Mouse (Mus musculus) kidney, postnatal 4 days (tissue): ENCODE measurements around the gene Mrps27.
A peak's percentile ranks its signal among the peaks of the same experiment; 100 is the strongest.

Experiments used
- DNase-seq, 2 experiments: peaks; one replicate each; pipeline ENCODE4 v3.0.0; 2021; ENCODE audit warnings: mixed read lengths in 2 of 2

Mrps27 gene

GRCm38 (mm10) chr13:99391417-99391816 is 46.8 kb downstream of the Mrps27 start:
- DNase-seq: peak; percentile 28 to 36

DNA sequence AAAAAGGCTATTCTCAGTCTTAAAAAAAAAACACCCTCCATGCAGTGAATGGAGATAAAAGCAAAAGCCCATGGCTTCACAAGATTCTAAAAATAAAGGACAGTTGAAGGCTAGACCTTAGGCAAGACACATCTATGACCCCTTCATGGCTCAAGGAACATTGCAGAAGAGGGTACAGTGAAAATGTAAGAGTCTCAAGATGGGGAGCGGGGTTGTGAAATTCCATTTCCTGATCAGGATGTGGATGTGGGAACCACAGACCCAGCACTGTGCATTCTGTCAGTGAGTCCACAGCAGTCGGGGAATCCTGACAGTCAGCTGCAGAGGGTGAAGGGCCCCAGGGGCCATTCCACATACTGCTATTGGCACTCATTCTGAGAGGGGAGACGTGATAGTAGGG is 48.5 kb downstream of the Mrps27 start:
- no peak for DNase-seq

GRCm38 (mm10) chr13:99394694-99395093 is 50.1 kb downstream of the Mrps27 start:
- peak in 1 of 2 experiments; percentile 17 for DNase-seq

DNA sequence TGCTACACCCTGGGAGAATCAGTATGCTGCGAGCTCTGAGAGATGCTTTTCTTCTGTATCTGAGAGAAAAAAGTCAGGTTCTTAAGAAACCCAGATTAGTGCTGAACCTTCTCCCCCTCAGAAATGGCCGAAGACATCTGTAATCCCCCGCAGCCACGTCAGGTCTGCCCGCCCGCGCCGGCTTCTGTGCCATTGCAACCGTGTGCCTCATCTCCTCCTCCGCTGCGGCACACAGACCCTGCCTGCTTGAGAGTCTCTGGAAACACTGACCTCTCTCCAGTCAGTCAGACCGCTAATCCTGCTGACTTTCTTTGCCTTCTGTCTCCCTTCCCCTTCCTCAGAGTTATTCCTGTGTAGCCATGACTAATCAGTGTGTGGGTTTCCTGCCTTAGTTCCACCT is 50.9 kb downstream of the Mrps27 start:
- no peak for DNase-seq

GRCm38 (mm10) chr13:99397228-99397627 is 52.6 kb downstream of the Mrps27 start:
- peak in 1 of 2 experiments; percentile 33 for DNase-seq

DNA sequence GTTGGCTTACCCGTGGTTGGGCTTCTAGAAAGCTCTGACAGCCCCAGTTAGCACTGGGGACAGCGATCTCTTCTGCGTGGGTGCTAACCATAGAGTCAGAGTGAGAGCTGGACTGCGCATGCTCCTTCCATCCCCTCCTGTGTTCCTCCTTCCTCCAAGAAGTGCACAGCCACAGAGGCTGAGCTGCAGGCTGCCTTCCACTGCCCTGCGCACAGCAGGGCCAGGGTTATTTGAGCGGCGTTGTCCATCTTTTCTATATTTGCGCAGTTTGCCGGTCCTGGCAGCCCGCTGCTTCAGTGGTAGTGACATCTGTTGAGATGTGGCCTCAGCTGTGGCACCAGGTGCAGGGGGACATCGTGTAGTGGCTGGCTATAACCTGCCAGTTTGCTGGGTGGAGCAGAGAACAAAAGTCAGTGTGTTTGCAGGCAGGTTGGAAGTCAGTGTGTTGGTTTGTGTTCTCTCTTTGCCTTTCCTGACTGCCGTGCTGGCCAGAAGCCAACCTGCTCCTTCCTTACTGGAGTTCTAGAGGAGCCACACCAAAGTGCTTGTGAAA is 53.6 kb downstream of the Mrps27 start:
- DNase-seq: peak; percentile 69 to 73

DNA sequence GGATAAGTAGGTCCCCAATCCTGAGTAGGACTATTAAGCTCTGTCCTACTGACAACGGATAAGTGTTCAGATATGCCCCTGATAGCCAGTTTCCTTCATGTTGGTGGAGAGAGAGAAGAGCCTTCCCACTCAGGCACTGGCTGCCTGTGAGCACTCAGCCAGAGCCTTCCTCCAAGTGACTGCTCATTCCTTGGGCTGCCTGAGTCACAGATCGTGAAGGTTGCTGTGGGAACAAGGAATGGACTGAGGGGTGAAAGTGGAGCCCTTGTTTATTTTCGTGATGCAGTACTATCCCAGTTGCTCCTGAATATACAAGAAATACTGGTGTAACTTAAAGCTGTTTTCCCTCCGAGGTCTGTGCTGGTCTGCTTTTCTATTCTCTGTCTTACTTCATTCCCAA is 54.8 kb downstream of the Mrps27 start:
- no peak for DNase-seq

DNA sequence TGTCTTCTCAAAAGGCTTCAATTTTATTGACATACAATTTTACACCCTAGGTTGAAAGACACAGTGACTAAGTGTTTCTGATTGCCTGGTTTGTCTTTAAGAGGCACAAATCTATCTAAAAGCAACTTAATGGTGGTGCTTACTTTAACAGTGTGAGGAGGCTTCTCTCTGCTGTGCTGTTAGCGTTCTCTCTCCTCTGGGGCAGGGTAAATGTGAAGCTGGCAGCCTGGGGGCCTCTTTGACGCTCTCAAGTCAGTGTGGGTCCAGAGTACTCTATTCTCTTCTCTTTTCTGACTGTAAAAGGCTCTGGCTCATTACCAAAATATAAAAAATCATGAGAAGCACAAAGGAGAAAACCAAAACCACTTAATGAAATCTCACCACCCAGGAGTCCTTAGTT is 64.6 kb downstream of the Mrps27 start:
- no peak for DNase-seq

- no peak for DNase-seq
Measured at GRCm38 (mm10) chr13:99410611-99411515, 66.3 kb downstream of the Mrps27 start.

- no peak for DNase-seq
Measured at GRCm38 (mm10) chr13:99411761-99412160, 67.2 kb downstream of the Mrps27 start.

DNA sequence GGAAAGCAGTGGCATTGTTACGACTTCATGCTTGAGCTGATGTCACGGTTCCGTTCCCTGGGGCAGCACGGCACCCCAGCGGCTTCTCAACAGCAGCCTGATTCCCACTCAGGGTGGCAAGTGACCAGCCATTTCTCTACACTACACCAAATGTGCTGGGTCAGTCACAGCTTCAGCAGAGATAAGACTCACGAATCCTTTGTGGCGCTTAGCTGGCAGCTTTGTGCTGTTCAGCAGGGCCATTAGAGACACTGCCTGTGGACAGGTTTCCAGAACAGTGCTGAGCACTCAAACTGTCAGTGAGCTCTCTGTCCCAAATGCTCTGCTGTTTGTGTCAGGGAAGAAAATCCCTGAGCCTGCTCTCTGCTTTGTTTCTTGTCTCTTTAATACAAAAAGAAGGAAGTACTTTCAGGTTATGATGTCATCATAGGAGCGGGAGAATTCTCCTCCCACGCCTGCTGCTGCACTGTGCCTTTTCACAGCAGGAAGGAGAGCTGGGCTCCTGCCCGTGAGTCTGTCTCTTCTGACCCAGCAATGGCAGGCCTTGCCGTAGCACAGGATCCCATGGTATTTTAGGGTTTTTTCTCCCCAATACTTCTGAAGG is 68.0 kb downstream of the Mrps27 start:
- DNase-seq: peak; percentile 46 to 69

DNA sequence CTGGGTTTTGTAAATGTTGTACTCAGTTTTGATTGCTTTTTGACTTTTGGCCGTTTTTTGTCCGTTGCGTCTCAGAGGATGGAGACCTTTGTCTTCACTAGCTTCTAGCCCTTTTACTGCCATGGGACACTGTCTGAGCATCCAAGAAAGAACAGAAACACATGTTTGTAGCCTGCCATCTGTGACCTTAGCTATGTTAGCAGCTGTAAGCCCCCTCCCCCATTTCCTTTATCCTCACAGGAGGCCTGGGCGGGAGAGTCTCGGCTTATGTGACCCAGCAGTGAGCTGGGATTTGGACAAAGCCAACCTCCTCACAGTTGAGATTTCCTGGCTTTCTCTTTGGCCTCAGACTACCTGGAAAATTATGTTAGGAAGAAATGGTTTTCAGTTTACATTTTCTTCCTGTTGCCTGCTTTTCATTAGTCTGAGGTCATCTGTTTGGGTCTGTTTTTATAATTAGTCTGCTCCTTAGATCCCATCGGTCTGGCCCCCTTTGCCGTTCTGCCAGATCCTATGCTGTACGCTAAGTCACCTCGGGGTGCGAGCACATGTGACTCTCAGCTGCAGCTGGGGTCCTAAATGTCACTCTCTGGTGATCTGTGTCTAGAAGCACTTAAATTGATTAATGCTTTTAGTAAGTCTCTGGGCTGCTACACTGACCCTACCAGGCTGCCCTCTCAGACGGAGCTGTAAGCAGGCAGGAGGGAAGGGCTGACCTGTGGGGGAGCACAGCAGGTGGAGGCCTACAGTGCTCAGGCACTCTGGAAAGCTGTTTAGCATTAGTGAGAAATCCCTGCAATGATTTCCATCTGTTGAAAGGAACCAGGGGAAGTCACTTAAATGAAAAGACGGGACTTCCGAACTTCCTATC is 69.1 kb downstream of the Mrps27 start:
- DNase-seq: no peak

- DNase-seq: no peak
Measured at GRCm38 (mm10) chr13:99414352-99414742, 69.8 kb downstream of the Mrps27 start.

DNA sequence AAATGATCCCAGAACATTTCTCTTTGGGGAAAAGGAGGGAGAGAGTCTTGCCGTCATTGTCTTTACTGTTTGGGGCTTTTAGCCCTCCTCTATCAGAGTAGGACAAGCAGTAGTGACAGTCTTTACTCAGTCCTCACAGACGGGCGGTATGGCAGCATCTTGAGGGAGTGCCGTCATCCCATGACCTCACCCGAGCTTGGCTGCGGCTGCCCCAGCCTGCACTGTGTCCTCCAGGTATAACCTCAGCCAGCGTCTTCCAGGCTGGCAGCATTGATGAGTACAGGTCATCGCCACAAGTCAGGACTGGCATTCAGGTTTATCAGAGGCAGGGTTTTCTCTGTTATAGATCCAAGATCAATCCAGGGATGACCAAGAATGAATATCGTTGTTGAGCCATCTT is 72.0 kb downstream of the Mrps27 start:
- DNase-seq: no peak

- DNase-seq: peak; percentile 60 to 70
Measured at GRCm38 (mm10) chr13:99423581-99423980, 79.0 kb downstream of the Mrps27 start.

GRCm38 (mm10) chr13:99433068-99434008 is 88.8 kb downstream of the Mrps27 start:
- DNase-seq: no peak

DNA sequence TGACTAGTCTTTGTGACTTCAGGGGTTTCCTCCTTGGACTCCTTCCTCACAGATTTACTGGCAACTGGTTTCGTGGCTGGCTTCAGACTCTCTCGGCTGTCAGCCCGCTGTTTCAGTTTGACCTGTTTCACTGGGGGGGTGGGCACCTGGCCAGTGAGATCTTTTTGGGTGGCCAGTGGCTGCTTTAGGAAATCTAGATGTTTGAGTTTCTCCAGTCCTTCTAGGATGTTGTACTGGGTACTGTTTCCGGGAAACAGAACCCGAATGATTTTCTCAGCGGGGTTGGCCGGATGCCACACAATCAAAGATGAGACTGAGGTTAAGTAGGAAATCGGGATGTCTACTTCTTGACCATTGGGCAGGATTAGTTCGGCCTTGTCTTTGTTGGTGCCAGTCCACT is 89.9 kb downstream of the Mrps27 start:
- DNase-seq: no peak

DNA sequence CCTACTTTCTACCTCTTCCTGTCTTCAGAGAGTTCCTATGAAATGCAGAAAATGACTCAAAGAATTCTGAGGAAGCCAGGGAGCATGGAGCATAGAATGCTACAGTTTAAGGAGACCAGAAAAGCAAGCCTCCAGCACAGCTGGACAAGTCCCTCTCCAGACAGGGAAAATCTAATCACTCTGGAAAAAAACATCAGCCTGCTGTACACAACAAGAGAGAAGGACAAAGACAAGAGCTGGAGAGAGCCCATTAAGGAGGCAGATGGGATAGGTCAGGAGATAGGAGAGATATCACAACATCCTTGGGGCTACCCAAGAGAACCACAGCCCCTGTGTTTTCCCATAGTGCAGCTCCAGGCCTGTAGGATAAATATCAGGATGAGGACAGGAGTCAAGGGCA is 92.5 kb downstream of the Mrps27 start:
- no peak for DNase-seq

GRCm38 (mm10) chr13:99439357-99439756 is 94.8 kb downstream of the Mrps27 start:
- no peak for DNase-seq

DNA sequence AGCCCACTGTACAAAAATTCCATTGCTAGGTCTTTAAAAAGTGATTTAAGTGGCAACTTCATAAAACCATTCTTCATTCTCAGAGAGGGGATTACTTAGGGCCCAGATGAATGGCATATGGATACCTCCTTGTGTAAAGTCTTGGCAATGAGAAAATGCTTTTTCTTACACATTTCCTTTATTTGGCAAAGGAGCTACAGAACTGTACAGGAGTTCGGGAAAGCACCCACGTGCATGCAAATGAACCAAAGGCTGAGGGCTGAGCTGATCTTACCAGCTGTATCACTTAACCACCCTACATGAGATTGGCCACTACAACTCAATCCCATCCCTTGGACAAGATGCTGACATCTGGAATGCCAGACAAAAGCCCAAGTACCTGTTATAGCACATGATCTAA is 95.6 kb downstream of the Mrps27 start:
- no peak for DNase-seq

DNA sequence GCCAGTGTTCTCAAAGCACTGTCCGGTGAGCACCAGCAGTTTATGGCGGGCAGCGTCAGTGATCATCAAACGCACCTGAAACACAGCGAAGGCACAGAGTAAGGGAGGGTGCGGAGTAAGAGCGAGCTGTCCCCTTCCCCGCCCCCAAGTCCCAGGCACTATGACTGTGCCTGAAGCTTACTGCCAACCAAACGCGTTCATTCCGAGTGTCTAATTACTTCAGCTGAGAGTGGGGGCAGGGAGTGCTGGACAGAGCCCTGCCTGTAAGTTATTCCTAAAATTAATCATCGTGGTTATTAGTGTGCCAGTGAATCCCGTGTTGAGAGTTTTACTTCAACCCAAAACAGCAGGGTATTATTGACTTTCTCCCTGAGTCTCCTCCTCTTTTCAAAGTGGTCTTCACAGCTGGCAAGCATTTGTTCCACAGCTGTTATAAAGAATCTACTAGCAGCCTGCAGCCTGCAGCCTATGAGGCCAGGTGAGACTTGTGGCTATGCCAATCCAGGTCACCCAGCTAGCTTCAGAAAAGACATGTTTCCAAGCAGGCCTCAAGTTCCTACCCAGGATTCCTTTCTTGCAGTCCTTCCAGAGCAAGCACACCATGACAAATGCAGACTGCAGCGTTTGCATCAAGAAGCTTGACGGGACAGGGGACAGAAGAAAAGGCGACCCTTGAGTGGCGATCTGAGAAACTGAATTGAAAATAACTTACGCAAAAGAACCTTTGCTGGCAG is 97.3 kb downstream of the Mrps27 start:
- DNase-seq: peak in 1 of 2 experiments; percentile 31
